Mouse (Mus musculus): ENCODE data around the gene Dner. TPM values are rescaled to one million over a fixed set of nuclear protein-coding genes. Genes with fewer than 3 reads are reported as not detected.

The Dner gene
- polyA plus RNA-seq, 1 experiment from 2014 or later, result 1.2 TPM

GRCm38 (mm10) chr1:84522256-84522962 is 173.6 kb downstream of the Dner start:
- Histone ChIP-seq H3K9me3 (no peaks in the 10 kb centered on the region), H3K9ac (no peak overlapping the region), H3K27me3 (replicated peaks) (no peaks in the 10 kb centered on the region), H3K36me3 (no peaks in the 10 kb centered on the region), H3K4me2 (no peak overlapping the region), H3K27ac (replicated peaks) (no peak overlapping the region), H3K4me3 (no peak overlapping the region), H3K4me1 (no peaks in the 10 kb centered on the region)
- 71% methylated on average over 4 of the region's 4 CpGs for WGBS
- ATAC-seq (ENCODE audit: extremely low read depth, insufficient number of reproducible peaks, low FRiP score, low TSS enrichment), result no peak

- WGBS, result 68% methylated on average over 4 of the region's 4 CpGs
- no peak for ATAC-seq (ENCODE audit: extremely low read depth, insufficient number of reproducible peaks, low FRiP score, low TSS enrichment)
- no peak overlapping the region for H3K27ac ChIP-seq (replicated peaks)
- no peaks in the 10 kb centered on the region for H3K9me3 ChIP-seq
- no peak overlapping the region for H3K4me3 ChIP-seq
- no peak overlapping the region for H3K4me2 ChIP-seq
- no peaks in the 10 kb centered on the region for H3K36me3 ChIP-seq
- H3K27me3 ChIP-seq (replicated peaks), result no peaks in the 10 kb centered on the region
- H3K9ac ChIP-seq, result no peak overlapping the region
- peaks cover 1% of the 10 kb centered on the region for H3K4me1 ChIP-seq
Measured at GRCm38 (mm10) chr1:84518347-84518746, 177.7 kb downstream of the Dner start.

DNA sequence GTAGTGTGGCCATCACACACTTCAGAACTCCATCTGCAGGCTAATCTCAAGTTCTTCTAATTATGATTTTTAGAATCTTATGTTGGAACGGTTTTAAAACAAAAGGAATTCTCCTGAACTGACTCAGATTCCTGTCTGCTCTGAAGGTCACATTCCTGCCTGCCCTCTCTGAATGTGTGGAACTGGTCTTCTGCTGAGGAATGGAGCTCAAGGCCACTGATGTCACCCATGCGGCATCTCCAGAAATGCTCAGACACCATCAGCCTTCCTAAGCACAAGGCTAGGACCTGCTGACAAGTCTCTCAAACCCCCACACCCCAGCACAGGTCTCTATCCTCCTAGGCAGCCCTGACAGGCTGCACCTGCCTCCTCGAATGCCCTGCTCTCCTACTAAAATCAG is 182.8 kb downstream of the Dner start:
- no peak overlapping the region for H3K9ac ChIP-seq
- peaks cover 5% of the 10 kb centered on the region; the same call in 1 of the 2 replicates for H3K9me3 ChIP-seq
- no peak overlapping the region for H3K27ac ChIP-seq (replicated peaks)
- H3K36me3 ChIP-seq, result no peaks in the 10 kb centered on the region
- H3K4me1 ChIP-seq, result peaks cover 5% of the 10 kb centered on the region
- H3K27me3 ChIP-seq (replicated peaks), result no peaks in the 10 kb centered on the region
- no peak overlapping the region for H3K4me2 ChIP-seq
- 37% methylated on average over 3 of the region's 3 CpGs for WGBS
- no peak overlapping the region for H3K4me3 ChIP-seq
- ATAC-seq (ENCODE audit: extremely low read depth, insufficient number of reproducible peaks, low FRiP score, low TSS enrichment), result no peak

DNA sequence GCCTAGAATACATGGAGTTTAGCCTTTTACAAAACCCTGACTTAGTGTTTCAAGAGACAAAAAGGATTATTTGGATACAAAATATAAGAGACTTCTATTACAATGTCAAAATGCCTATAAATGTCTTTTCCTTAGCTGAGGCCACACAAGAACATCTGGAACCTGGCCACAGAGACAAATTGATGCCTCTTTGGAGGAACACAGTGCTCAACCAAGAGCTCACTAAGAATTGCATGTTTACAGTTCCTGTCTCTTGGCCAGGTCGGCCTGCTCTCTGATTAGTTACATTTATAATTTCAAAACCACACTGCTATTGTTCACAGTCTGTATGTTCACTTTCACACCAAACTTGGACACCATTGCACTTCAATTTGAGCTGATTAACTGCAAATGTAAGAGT is 187.5 kb downstream of the Dner start:
- Histone ChIP-seq H3K27ac (replicated peaks) (no peak overlapping the region), H3K4me2 (no peak overlapping the region), H3K9me3 (peaks cover 5% of the 10 kb centered on the region; the same call in 1 of the 2 replicates), H3K4me1 (peaks cover 9% of the 10 kb centered on the region), H3K4me3 (no peak overlapping the region), H3K36me3 (no peaks in the 10 kb centered on the region), H3K27me3 (replicated peaks) (no peaks in the 10 kb centered on the region), H3K9ac (no peak overlapping the region)
- no peak for ATAC-seq (ENCODE audit: extremely low read depth, insufficient number of reproducible peaks, low FRiP score, low TSS enrichment)
- 69% methylated on average over 1 of the region's 1 CpGs for WGBS

- H3K27ac ChIP-seq (replicated peaks), result no peak overlapping the region
- H3K9ac ChIP-seq, result no peak overlapping the region
- H3K4me3 ChIP-seq, result no peak overlapping the region
- no peak overlapping the region for H3K4me2 ChIP-seq
- no peaks in the 10 kb centered on the region for H3K36me3 ChIP-seq
- H3K9me3 ChIP-seq, result peaks cover 5% of the 10 kb centered on the region; the same call in 1 of the 2 replicates
- no peak for ATAC-seq (ENCODE audit: extremely low read depth, insufficient number of reproducible peaks, low FRiP score, low TSS enrichment)
- peaks cover 5% of the 10 kb centered on the region; the same call in 1 of the 2 replicates for H3K4me1 ChIP-seq
- no peaks in the 10 kb centered on the region for H3K27me3 ChIP-seq (replicated peaks)
Measured at GRCm38 (mm10) chr1:84507568-84507967, 188.5 kb downstream of the Dner start.

GRCm38 (mm10) chr1:84506984-84507546 is 189.0 kb downstream of the Dner start:
- H3K27ac ChIP-seq (replicated peaks), result no peak overlapping the region
- no peaks in the 10 kb centered on the region for H3K36me3 ChIP-seq
- peaks cover 5% of the 10 kb centered on the region; the same call in 1 of the 2 replicates for H3K9me3 ChIP-seq
- no peak overlapping the region for H3K4me3 ChIP-seq
- no peaks in the 10 kb centered on the region for H3K27me3 ChIP-seq (replicated peaks)
- no peak overlapping the region for H3K4me2 ChIP-seq
- H3K9ac ChIP-seq, result no peak overlapping the region
- peaks cover 5% of the 10 kb centered on the region; the same call in 1 of the 2 replicates for H3K4me1 ChIP-seq
- WGBS, result 41% methylated on average over 6 of the region's 6 CpGs
- ATAC-seq (ENCODE audit: extremely low read depth, insufficient number of reproducible peaks, low FRiP score, low TSS enrichment), result no peak

DNA sequence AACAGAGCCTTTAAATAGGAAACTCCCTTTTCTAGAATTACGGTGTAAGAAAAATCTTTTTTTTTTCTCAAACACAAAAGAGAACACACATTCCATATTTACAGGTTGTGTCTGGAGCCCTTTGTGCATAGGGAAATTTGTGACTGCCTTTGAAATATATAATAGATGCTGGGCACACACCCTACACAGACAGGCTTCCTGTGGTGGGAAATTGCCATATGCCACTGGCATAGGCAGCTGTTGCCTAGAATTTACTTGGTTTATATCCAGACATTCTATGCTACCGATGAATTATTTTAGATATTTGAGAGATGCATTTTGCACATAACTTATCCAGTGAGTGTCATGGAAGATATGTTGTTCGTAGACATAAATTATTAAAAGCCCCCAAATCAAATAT is 195.3 kb downstream of the Dner start:
- Histone ChIP-seq H3K27ac (replicated peaks) (no peak overlapping the region), H3K4me2 (no peak overlapping the region), H3K27me3 (replicated peaks) (no peaks in the 10 kb centered on the region), H3K4me1 (no peaks in the 10 kb centered on the region), H3K4me3 (no peak overlapping the region), H3K9me3 (no peaks in the 10 kb centered on the region), H3K36me3 (no peaks in the 10 kb centered on the region), H3K9ac (no peak overlapping the region)
- no peak for ATAC-seq (ENCODE audit: extremely low read depth, insufficient number of reproducible peaks, low FRiP score, low TSS enrichment)
- WGBS, result 81% methylated on average over 3 of the region's 3 CpGs

DNA sequence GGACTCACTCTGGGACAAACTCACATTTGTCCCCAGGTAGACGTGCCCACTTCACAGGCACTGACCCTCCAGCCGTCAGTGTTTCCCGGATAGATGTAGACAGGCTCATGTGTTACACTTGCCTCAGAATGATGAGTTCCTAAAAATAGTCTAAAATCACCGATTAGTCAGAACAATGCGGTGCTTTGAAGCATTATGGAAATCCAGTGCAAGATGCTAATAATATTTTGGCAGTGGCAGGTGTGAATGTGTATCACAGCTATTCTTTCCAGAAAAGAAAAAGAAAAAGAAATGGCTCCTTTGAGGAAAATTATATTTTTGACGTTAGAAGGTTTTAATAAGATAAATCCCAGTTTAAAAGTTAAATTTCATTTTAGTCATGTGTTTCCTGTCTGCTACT is 204.3 kb downstream of the Dner start:
- 63% methylated on average over 6 of the region's 6 CpGs for WGBS
- no peak for ATAC-seq (ENCODE audit: extremely low read depth, insufficient number of reproducible peaks, low FRiP score, low TSS enrichment)

DNA sequence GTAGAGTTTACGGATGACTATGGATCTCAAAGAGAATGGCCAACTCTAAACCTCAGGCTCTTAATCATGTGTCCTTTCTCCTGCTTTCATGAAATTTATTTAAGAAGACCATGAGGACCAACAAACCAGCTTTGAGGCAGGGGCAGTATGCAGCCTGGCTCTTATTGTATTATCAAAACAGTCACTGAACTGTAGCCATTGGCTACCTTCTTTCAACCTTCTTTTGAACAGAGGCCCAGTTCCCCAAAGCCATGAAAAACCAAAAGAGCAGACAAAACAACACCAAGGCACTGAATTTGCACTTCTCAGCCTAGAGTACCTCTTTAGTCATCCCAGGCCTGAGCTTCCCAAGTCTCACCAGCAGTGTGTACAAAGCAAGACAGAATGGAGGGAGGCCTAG is 207.5 kb downstream of the Dner start:
- no peak overlapping the region for H3K27ac ChIP-seq (replicated peaks)
- H3K9ac ChIP-seq, result no peak overlapping the region
- H3K9me3 ChIP-seq, result no peaks in the 10 kb centered on the region
- ATAC-seq (ENCODE audit: extremely low read depth, insufficient number of reproducible peaks, low FRiP score, low TSS enrichment), result no peak
- no peaks in the 10 kb centered on the region for H3K27me3 ChIP-seq (replicated peaks)
- WGBS, result 87% methylated on average over 1 of the region's 1 CpGs
- no peaks in the 10 kb centered on the region for H3K36me3 ChIP-seq
- no peak overlapping the region for H3K4me2 ChIP-seq
- no peak overlapping the region for H3K4me3 ChIP-seq
- peaks cover 2% of the 10 kb centered on the region; the same call in 1 of the 2 replicates for H3K4me1 ChIP-seq

More for the DNA sequence above, 204.3 kb downstream of the Dner start:
- Histone ChIP-seq H3K9me3 (no peaks in the 10 kb centered on the region), H3K9ac (no peak overlapping the region), H3K27ac (replicated peaks) (no peak overlapping the region), H3K4me1 (no peaks in the 10 kb centered on the region), H3K4me2 (no peak overlapping the region), H3K4me3 (no peak overlapping the region), H3K27me3 (replicated peaks) (no peaks in the 10 kb centered on the region), H3K36me3 (no peaks in the 10 kb centered on the region)

GRCm38 (mm10) chr1:84485066-84485465 is 211.0 kb downstream of the Dner start:
- Histone ChIP-seq H3K4me3 (no peak overlapping the region), H3K9ac (no peak overlapping the region), H3K36me3 (no peaks in the 10 kb centered on the region), H3K27ac (replicated peaks) (no peak overlapping the region), H3K4me2 (no peak overlapping the region), H3K9me3 (no peaks in the 10 kb centered on the region), H3K27me3 (replicated peaks) (no peaks in the 10 kb centered on the region), H3K4me1 (peaks cover 2% of the 10 kb centered on the region; the same call in 1 of the 2 replicates)
- ATAC-seq (ENCODE audit: extremely low read depth, insufficient number of reproducible peaks, low FRiP score, low TSS enrichment), result no peak

- WGBS, result 81% methylated on average over 3 of the region's 3 CpGs
- Histone ChIP-seq H3K27ac (replicated peaks) (no peak overlapping the region), H3K27me3 (replicated peaks) (no peaks in the 10 kb centered on the region), H3K4me3 (no peak overlapping the region), H3K36me3 (no peaks in the 10 kb centered on the region), H3K4me2 (no peak overlapping the region), H3K9me3 (no peaks in the 10 kb centered on the region), H3K9ac (no peak overlapping the region), H3K4me1 (peaks cover 2% of the 10 kb centered on the region; the same call in 1 of the 2 replicates)
- no peak for ATAC-seq (ENCODE audit: extremely low read depth, insufficient number of reproducible peaks, low FRiP score, low TSS enrichment)
Measured at GRCm38 (mm10) chr1:84484577-84484976, 211.4 kb downstream of the Dner start.

DNA sequence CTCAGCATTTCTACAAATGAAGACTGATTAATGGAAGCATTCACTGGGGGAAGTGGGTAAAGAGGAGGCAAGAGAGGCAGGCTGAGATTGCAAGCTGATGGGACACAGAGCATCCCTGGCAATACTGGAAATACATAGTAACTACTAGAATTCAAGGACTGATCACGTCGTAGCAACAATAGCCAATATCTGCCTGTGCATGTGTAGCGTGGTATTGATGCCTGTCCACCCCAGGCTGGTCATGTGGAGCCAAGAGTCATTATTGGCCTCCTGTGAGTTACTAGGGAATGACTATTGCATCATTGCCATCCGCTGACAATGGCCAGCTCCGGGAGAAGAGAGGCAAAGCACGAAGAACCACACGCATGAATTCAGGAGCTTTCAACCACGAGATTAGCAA is 216.0 kb downstream of the Dner start:
- ATAC-seq (ENCODE audit: extremely low read depth, insufficient number of reproducible peaks, low FRiP score, low TSS enrichment), result no peak

More for the DNA sequence above, 216.0 kb downstream of the Dner start:
- no peaks in the 10 kb centered on the region for H3K4me1 ChIP-seq
- no peaks in the 10 kb centered on the region for H3K27me3 ChIP-seq (replicated peaks)
- no peaks in the 10 kb centered on the region for H3K9me3 ChIP-seq
- no peaks in the 10 kb centered on the region for H3K36me3 ChIP-seq
- 84% methylated on average over 8 of the region's 8 CpGs for WGBS
- H3K4me3 ChIP-seq, result no peak overlapping the region
- no peak overlapping the region for H3K4me2 ChIP-seq
- H3K9ac ChIP-seq, result no peak overlapping the region
- H3K27ac ChIP-seq (replicated peaks), result no peak overlapping the region
